Mouse (Mus musculus): ENCODE data around the gene Irgc1. TPM values are rescaled to one million over a fixed set of nuclear protein-coding genes. Genes with fewer than 3 reads are reported as not detected.

Irgc1 gene
- not detected in 2 replicates for polyA plus RNA-seq (2012; rRNA removed)
- not detected in 2 replicates for polyA plus RNA-seq (2014; fragmentation: Nextera tagmentation; extraction: Ambion mirVana)

GRCm38 (mm10) chr7:24451855-24452311, at the start of gene Irgc1:
Irgc1 (minus strand) TSS chr7:24452297.
- Histone ChIP-seq H3K27ac (no peak within 1 kb of the TSS), H3K9me3 (ENCODE audit: control insufficient read depth, low read length) (no peaks in the 10 kb centered on the region)
- 61% methylated on average over 9 of the region's 9 CpGs for WGBS (ENCODE audit: insufficient replicate concordance)

GRCm38 (mm10) chr7:24501492-24501891, 49.4 kb upstream of the Irgc1 start:
- no peaks in the 10 kb centered on the region for H3K36me3 ChIP-seq (replicated peaks; ENCODE audit: control insufficient read depth, insufficient read depth, low read depth)
- no peaks in the 10 kb centered on the region for H3K9me3 ChIP-seq (ENCODE audit: control insufficient read depth, low read length)
- TF ChIP-seq CTCF (IDR thresholded peaks at IDR 0.05; ENCODE audit: low read depth) = peak; percentile 74
- no peak for TF ChIP-seq EP300 (IDR thresholded peaks at IDR 0.05; ENCODE audit: low read depth)
- H3K4me1 ChIP-seq (replicated peaks; ENCODE audit: control insufficient read depth in 2 of 2, insufficient read depth in 2 of 2, low read length in 1 of 2) = peaks cover 0 to 6% of the 10 kb centered on the region in 2 experiments; a peak in 1 of 4 replicates
- peaks cover 41% of the 10 kb centered on the region for H3K27me3 ChIP-seq (ENCODE audit: control insufficient read depth, insufficient read depth, low read length)
- no peak overlapping the region for H3K27ac ChIP-seq
- no peak overlapping the region for H3K4me2 ChIP-seq (ENCODE audit: low read depth)
- no peak overlapping the region for H3K9ac ChIP-seq (replicated peaks)
- ATAC-seq (ENCODE audit: insufficient read depth) = no peak
- no peak overlapping the region for H3K4me3 ChIP-seq (ENCODE audit: insufficient read depth in 1 of 2, low read depth in 2 of 2, low read length in 2 of 2)
- no peak for DNase-seq (ENCODE audit: low read depth in 3 of 3, low spot score in 3 of 3)
- WGBS (ENCODE audit: insufficient replicate concordance) = 27% methylated on average over 21 of the region's 21 CpGs

More at GRCm38 (mm10) chr7:24451855-24452311, at the start of gene Irgc1:
- Histone ChIP-seq H3K36me3 (replicated peaks; ENCODE audit: control insufficient read depth, insufficient read depth, low read depth) (no peaks in the 10 kb centered on the region), H3K9ac (replicated peaks) (no peak within 1 kb of the TSS), H3K4me2 (ENCODE audit: low read depth) (no peak within 1 kb of the TSS), H3K27me3 (ENCODE audit: control insufficient read depth, insufficient read depth, low read length) (no peaks in the 10 kb centered on the region), H3K4me3 (ENCODE audit: insufficient read depth in 1 of 2, low read depth in 2 of 2, low read length in 2 of 2) (no peak within 1 kb of the TSS), H3K4me1 (replicated peaks; ENCODE audit: control insufficient read depth in 2 of 2, insufficient read depth in 2 of 2, low read length in 1 of 2) (peaks cover 0 to 9% of the 10 kb centered on the region in 2 experiments; a peak in 3 of 4 replicates)
- no peak for ATAC-seq (ENCODE audit: insufficient read depth)
- TF ChIP-seq EP300 (IDR thresholded peaks at IDR 0.05; ENCODE audit: low read depth) = no peak
- no peak for TF ChIP-seq CTCF (IDR thresholded peaks at IDR 0.05; ENCODE audit: low read depth)
- DNase-seq (ENCODE audit: low read depth in 3 of 3, low spot score in 3 of 3) = no peak

- 0 out of 4 replicates have a peak, but pooled peaks cover 0 to 4% of the 10 kb centered on the region in 2 experiments for H3K4me1 ChIP-seq (replicated peaks; ENCODE audit: control insufficient read depth in 2 of 2, insufficient read depth in 2 of 2, low read length in 1 of 2)
- no peak overlapping the region for H3K4me3 ChIP-seq (ENCODE audit: insufficient read depth in 1 of 2, low read depth in 2 of 2, low read length in 2 of 2)
- no peaks in the 10 kb centered on the region for H3K36me3 ChIP-seq (replicated peaks; ENCODE audit: control insufficient read depth, insufficient read depth, low read depth)
- no peak overlapping the region for H3K9ac ChIP-seq (replicated peaks)
- no peak for ATAC-seq (ENCODE audit: insufficient read depth)
- TF ChIP-seq CTCF (IDR thresholded peaks at IDR 0.05; ENCODE audit: low read depth) = peak; percentile 64
- no peak for TF ChIP-seq EP300 (IDR thresholded peaks at IDR 0.05; ENCODE audit: low read depth)
- 14% methylated on average over 7 of the region's 7 CpGs for WGBS (ENCODE audit: insufficient replicate concordance)
- no peak overlapping the region for H3K4me2 ChIP-seq (ENCODE audit: low read depth)
- H3K9me3 ChIP-seq (ENCODE audit: control insufficient read depth, low read length) = no peaks in the 10 kb centered on the region
- H3K27me3 ChIP-seq (ENCODE audit: control insufficient read depth, insufficient read depth, low read length) = peaks cover 41% of the 10 kb centered on the region
- peak in 2 of 3 experiments; percentile 24 to 33 for DNase-seq (ENCODE audit: low read depth in 3 of 3, low spot score in 3 of 3)
- H3K27ac ChIP-seq = no peak overlapping the region
Measured at GRCm38 (mm10) chr7:24500929-24501328, 48.8 kb upstream of the Irgc1 start.

DNA sequence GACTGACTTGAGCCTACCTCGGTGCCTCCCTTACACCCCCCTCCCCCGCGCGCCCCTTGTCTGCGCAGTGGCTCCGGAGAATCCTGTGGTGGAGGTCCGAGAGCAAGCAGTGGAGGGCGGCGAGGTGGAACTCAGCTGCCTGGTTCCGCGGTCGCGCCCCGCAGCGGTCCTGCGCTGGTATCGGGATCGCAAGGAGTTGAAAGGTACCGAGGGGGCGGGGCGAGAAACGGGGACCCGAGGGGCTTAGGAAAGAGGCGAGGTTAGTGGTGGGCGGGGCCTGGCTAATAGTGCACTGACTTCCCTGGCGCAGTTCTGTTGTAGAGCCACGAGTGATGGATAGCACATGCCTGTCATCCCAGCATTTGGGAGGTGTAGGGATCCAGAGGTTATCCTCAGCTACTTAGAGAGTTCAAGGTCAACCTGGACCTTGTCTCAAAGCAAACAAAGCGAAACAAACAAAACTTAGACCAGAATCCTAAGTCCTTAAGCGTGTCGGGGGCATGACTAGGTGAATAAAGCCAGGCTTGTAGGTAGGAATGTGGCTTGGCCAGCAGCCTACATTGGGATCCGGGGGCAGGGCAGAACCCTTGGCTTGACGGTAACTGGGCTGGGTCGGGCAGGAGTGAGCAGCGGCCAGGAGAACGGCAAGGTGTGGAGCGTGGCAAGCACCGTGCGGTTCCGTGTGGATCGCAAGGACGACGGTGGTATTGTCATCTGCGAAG, 47.9 kb upstream of the Irgc1 start:
- 0 out of 4 replicates have a peak, but pooled peaks cover 0 to 4% of the 10 kb centered on the region in 2 experiments for H3K4me1 ChIP-seq (replicated peaks; ENCODE audit: control insufficient read depth in 2 of 2, insufficient read depth in 2 of 2, low read length in 1 of 2)
- no peak for TF ChIP-seq EP300 (IDR thresholded peaks at IDR 0.05; ENCODE audit: low read depth)
- no peak for TF ChIP-seq CTCF (IDR thresholded peaks at IDR 0.05; ENCODE audit: low read depth)
- 11% methylated on average over 43 of the region's 43 CpGs for WGBS (ENCODE audit: insufficient replicate concordance)
- no peak overlapping the region for H3K27ac ChIP-seq
- H3K4me3 ChIP-seq (ENCODE audit: insufficient read depth in 1 of 2, low read depth in 2 of 2, low read length in 2 of 2) = no peak overlapping the region
- H3K9me3 ChIP-seq (ENCODE audit: control insufficient read depth, low read length) = no peaks in the 10 kb centered on the region
- ATAC-seq (ENCODE audit: insufficient read depth) (no peak), DNase-seq (ENCODE audit: low read depth in 3 of 3, low spot score in 3 of 3) (no peak)
- H3K4me2 ChIP-seq (ENCODE audit: low read depth) = peak overlapping the region; percentile 20
- no peaks in the 10 kb centered on the region for H3K36me3 ChIP-seq (replicated peaks; ENCODE audit: control insufficient read depth, insufficient read depth, low read depth)
- H3K27me3 ChIP-seq (ENCODE audit: control insufficient read depth, insufficient read depth, low read length) = peaks cover 41% of the 10 kb centered on the region
- no peak overlapping the region for H3K9ac ChIP-seq (replicated peaks)

DNA sequence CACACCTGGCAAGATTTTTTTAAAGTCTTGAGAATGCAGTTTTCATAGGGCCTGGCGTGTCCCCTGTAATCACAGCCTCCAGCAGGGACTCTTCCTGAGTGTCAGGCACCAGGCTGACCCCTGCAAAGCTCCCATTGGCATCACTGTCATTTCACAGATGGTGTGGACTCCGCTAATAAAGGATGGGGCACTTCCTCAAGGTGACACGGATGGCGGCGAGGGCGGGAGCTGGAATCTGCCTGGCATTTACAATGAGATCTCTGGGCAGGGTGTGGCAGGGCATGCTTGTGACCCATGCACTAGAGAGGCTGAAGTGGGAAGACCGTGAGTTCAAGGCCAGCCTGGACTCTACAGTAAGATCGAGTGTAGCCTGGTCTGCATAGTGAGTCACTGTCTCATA, 36.2 kb upstream of the Irgc1 start:
- 63% methylated on average over 8 of the region's 8 CpGs for WGBS (ENCODE audit: insufficient replicate concordance)
- H3K9me3 ChIP-seq (ENCODE audit: control insufficient read depth, low read length) = no peaks in the 10 kb centered on the region
- H3K27ac ChIP-seq = no peak overlapping the region
- H3K9ac ChIP-seq (replicated peaks) = no peak overlapping the region
- H3K36me3 ChIP-seq (replicated peaks; ENCODE audit: control insufficient read depth, insufficient read depth, low read depth) = no peaks in the 10 kb centered on the region
- H3K4me1 ChIP-seq (replicated peaks; ENCODE audit: control insufficient read depth in 2 of 2, insufficient read depth in 2 of 2, low read length in 1 of 2) = no peaks in the 10 kb centered on the region
- ATAC-seq (ENCODE audit: insufficient read depth) = no peak
- TF ChIP-seq CTCF (IDR thresholded peaks at IDR 0.05; ENCODE audit: low read depth) (no peak), EP300 (IDR thresholded peaks at IDR 0.05; ENCODE audit: low read depth) (no peak)
- no peak overlapping the region for H3K4me3 ChIP-seq (ENCODE audit: insufficient read depth in 1 of 2, low read depth in 2 of 2, low read length in 2 of 2)
- no peak overlapping the region for H3K4me2 ChIP-seq (ENCODE audit: low read depth)
- no peak for DNase-seq (ENCODE audit: low read depth in 3 of 3, low spot score in 3 of 3)
- H3K27me3 ChIP-seq (ENCODE audit: control insufficient read depth, insufficient read depth, low read length) = peaks cover 9% of the 10 kb centered on the region

Measured in liver, embryonic 14.5 days (tissue).